Mouse (Mus musculus) hindbrain, embryonic 16.5 days (tissue): ENCODE results near the gene Sirt3. TPM values are rescaled to one million over a fixed set of nuclear protein-coding genes. Genes with fewer than 3 reads are reported as not detected.

ENCODE experiments used
- ATAC-seq: fragments of 200-750 bp; cut with Nextera tagmentation; 2 replicates; pipeline ENCODE4 v1.8.0; 2017; ENCODE audit warnings: moderate TSS enrichment, moderate library complexity
- H3K27ac ChIP-seq: fragments of 300-500 bp; sonication (generic); 2 replicates; pipeline ENCODE4 v1.5.1; 2014; ENCODE audit warnings: low read depth, mild to moderate bottlenecking, control low read depth, low read length, moderate library complexity
- H3K27me3 ChIP-seq: fragments of 300-500 bp; sonication (generic); replicated peaks from 2 replicates; pipeline ENCODE4 v1.6.1; 2014; ENCODE audit warnings: low read length; ENCODE audit not compliant: control insufficient read depth, insufficient read depth
- H3K36me3 ChIP-seq: fragments of 300-500 bp; sonication (generic); 2 replicates; pipeline ENCODE4 v1.6.1; 2014; ENCODE audit warnings: mild to moderate bottlenecking, low read length, moderate library complexity, mixed read lengths; ENCODE audit not compliant: control insufficient read depth, insufficient read depth
- H3K4me1 ChIP-seq: fragments of 300-500 bp; sonication (generic); 2 replicates; pipeline ENCODE4 v1.6.1; 2014; ENCODE audit warnings: low read depth, low read length; ENCODE audit not compliant: control insufficient read depth, insufficient read depth
- H3K4me2 ChIP-seq: fragments of 300-500 bp; sonication (generic); 2 replicates; pipeline ENCODE4 v1.6.1; 2014; ENCODE audit warnings: mild to moderate bottlenecking, low read length, control low read depth, moderate library complexity
- H3K4me3 ChIP-seq: fragments of 300-500 bp; sonication (generic); 2 replicates; pipeline ENCODE4 v1.5.1; 2014; ENCODE audit warnings: mild to moderate bottlenecking, low read length, control low read depth, moderate library complexity
- H3K9ac ChIP-seq: fragments of 300-500 bp; sonication (generic); 2 replicates; pipeline ENCODE4 v1.6.1; 2014; ENCODE audit warnings: low read depth, mild to moderate bottlenecking, control low read depth, low read length, moderate library complexity
- H3K9me3 ChIP-seq: fragments of 300-500 bp; sonication (generic); 2 replicates; pipeline ENCODE4 v1.6.1; 2014; ENCODE audit warnings: mild to moderate bottlenecking, low read length, moderate library complexity; ENCODE audit not compliant: control insufficient read depth
- WGBS: fragments of 180-500 bp; shearing (Covaris S2); extraction: QIAGEN DNeasy Blood & Tissue Kit; methylation state at CpG from one replicate; pipeline ENCODE4 v1.1.7; 2014; 5-methylcytosine and 5-hydroxymethylcytosine counted together
- polyA plus RNA-seq: library from polyadenylated mRNA; unstranded; fragments of >200 nt; fragmentation: Nextera tagmentation; extraction: Ambion mirVana; gene quantifications from 2 replicates; pipeline ENCODE4 v1.2.1, GENCODE M21; 2015

The Sirt3 gene
- polyA plus RNA-seq, 1 experiment from 2014 or later = 70.6 TPM

GRCm38 (mm10) chr7:140845683-140846082 lies 36.4 kb downstream of the Sirt3 start:
- Histone ChIP-seq H3K9me3 (no peaks in the 10 kb centered on the region), H3K4me3 (no peak overlapping the region), H3K27me3 (0 out of 2 replicates have a peak, but pooled peaks cover 6% of the 10 kb centered on the region), H3K36me3 (no peaks in the 10 kb centered on the region), H3K27ac (no peak overlapping the region), H3K9ac (no peak overlapping the region), H3K4me1 (no peaks in the 10 kb centered on the region), H3K4me2 (no peak overlapping the region)
- WGBS = 54% methylated on average over 4 of the region's 4 CpGs
- no peak for ATAC-seq

GRCm38 (mm10) chr7:140844905-140845665 lies 37.0 kb downstream of the Sirt3 start, which contains the start of gene Scgb1c1:
Gene Scgb1c1 (plus strand): TSS chr7:140845547.
- 0 out of 2 replicates have a peak, but pooled peaks cover 6% of the 10 kb centered on the region for H3K27me3 ChIP-seq
- H3K4me1 ChIP-seq = no peaks in the 10 kb centered on the region
- no peak within 1 kb of the TSS for H3K27ac ChIP-seq
- ATAC-seq = peak; percentile 85
- WGBS = 29% methylated on average over 14 of the region's 14 CpGs
- H3K36me3 ChIP-seq = no peaks in the 10 kb centered on the region
- H3K4me2 ChIP-seq = no peak within 1 kb of the TSS
- no peak within 1 kb of the TSS for H3K4me3 ChIP-seq
- H3K9me3 ChIP-seq = no peaks in the 10 kb centered on the region
- H3K9ac ChIP-seq = no peak within 1 kb of the TSS

- whole genome bisulfite sequencing = 79% methylated on average over 7 of the region's 7 CpGs
- no peaks in the 10 kb centered on the region for H3K9me3 ChIP-seq
- H3K4me3 ChIP-seq = no peak overlapping the region
- no peaks in the 10 kb centered on the region for H3K36me3 ChIP-seq
- no peak overlapping the region for H3K4me2 ChIP-seq
- H3K27ac ChIP-seq = no peak overlapping the region
- ATAC-seq = no peak
- no peak overlapping the region for H3K9ac ChIP-seq
- H3K4me1 ChIP-seq = no peaks in the 10 kb centered on the region
- 0 out of 2 replicates have a peak, but pooled peaks cover 6% of the 10 kb centered on the region for H3K27me3 ChIP-seq
Measured at GRCm38 (mm10) chr7:140843806-140844205, 38.3 kb downstream of the Sirt3 start.

GRCm38 (mm10) chr7:140840750-140841735 lies 41.1 kb downstream of the Sirt3 start:
- Histone ChIP-seq H3K9me3 (no peaks in the 10 kb centered on the region), H3K4me3 (no peak overlapping the region), H3K9ac (no peak overlapping the region), H3K4me2 (no peak overlapping the region), H3K27me3 (0 out of 2 replicates have a peak, but pooled peaks cover 6% of the 10 kb centered on the region), H3K4me1 (no peaks in the 10 kb centered on the region), H3K27ac (no peak overlapping the region), H3K36me3 (no peaks in the 10 kb centered on the region)
- ATAC-seq = no peak
- WGBS = 42% methylated on average over 19 of the region's 19 CpGs

- Histone ChIP-seq H3K27me3 (0 out of 2 replicates have a peak, but pooled peaks cover 6% of the 10 kb centered on the region), H3K9me3 (no peaks in the 10 kb centered on the region), H3K4me3 (no peak overlapping the region), H3K4me2 (no peak overlapping the region), H3K27ac (no peak overlapping the region), H3K4me1 (no peaks in the 10 kb centered on the region), H3K9ac (no peak overlapping the region), H3K36me3 (no peaks in the 10 kb centered on the region)
- 66% methylated on average over 5 of the region's 5 CpGs for WGBS
- ATAC-seq = no peak
Measured at GRCm38 (mm10) chr7:140839556-140839955, 42.6 kb downstream of the Sirt3 start.

GRCm38 (mm10) chr7:140836243-140837115 lies 45.6 kb downstream of the Sirt3 start:
- Histone ChIP-seq H3K9me3 (no peaks in the 10 kb centered on the region), H3K4me2 (no peak overlapping the region), H3K27me3 (0 out of 2 replicates have a peak, but pooled peaks cover 4% of the 10 kb centered on the region), H3K27ac (no peak overlapping the region), H3K4me1 (no peaks in the 10 kb centered on the region), H3K9ac (no peak overlapping the region), H3K4me3 (no peak overlapping the region), H3K36me3 (no peaks in the 10 kb centered on the region)
- no peak for ATAC-seq
- 85% methylated on average over 9 of the region's 9 CpGs for WGBS

- Histone ChIP-seq H3K27me3 (no peaks in the 10 kb centered on the region), H3K9me3 (no peaks in the 10 kb centered on the region), H3K4me2 (no peak overlapping the region), H3K4me3 (no peak overlapping the region), H3K27ac (no peak overlapping the region), H3K36me3 (no peaks in the 10 kb centered on the region), H3K4me1 (no peaks in the 10 kb centered on the region), H3K9ac (no peak overlapping the region)
- 89% methylated on average over 2 of the region's 2 CpGs for WGBS
- ATAC-seq = no peak
Measured at GRCm38 (mm10) chr7:140835758-140836087, 46.4 kb downstream of the Sirt3 start.

- no peaks in the 10 kb centered on the region for H3K4me1 ChIP-seq
- no peak within 1 kb of the TSS for H3K4me3 ChIP-seq
- 0 out of 2 replicates have a peak, but pooled peaks have one; percentile 27 for ATAC-seq
- H3K4me2 ChIP-seq = no peak within 1 kb of the TSS
- H3K27me3 ChIP-seq = no peaks in the 10 kb centered on the region
- no peak within 1 kb of the TSS for H3K9ac ChIP-seq
- no peaks in the 10 kb centered on the region for H3K36me3 ChIP-seq
- no peak within 1 kb of the TSS for H3K27ac ChIP-seq
- 50% methylated on average over 20 of the region's 20 CpGs for WGBS
- H3K9me3 ChIP-seq = no peaks in the 10 kb centered on the region
Measured at GRCm38 (mm10) chr7:140834968-140835757, 46.9 kb downstream of the Sirt3 start, which contains the start of gene Urah. Gene Urah (plus strand): TSS chr7:140835018.
